Mouse (Mus musculus) kidney, postnatal 0 days (tissue): ENCODE results near the gene Parp8. TPM values are rescaled to one million over a fixed set of nuclear protein-coding genes. Genes with fewer than 3 reads are reported as not detected.

ENCODE experiments used
- ATAC-seq: fragments of 200-750 bp; cut with Nextera tagmentation; replicated peaks from 2 replicates; pipeline ENCODE4 v1.8.0; 2017; ENCODE audit warnings: low read depth, moderate number of reproducible peaks, moderate TSS enrichment, moderate library complexity; ENCODE audit not compliant: low FRiP score
- DNase-seq: peaks from one replicate; pipeline ENCODE4 v3.0.0-alpha.2; 2016; ENCODE audit warnings: low spot score
- H3K27ac ChIP-seq: fragments of 300-500 bp; sonication (generic); 2 replicates; pipeline ENCODE4 v1.5.1; 2014; ENCODE audit warnings: mild to moderate bottlenecking
- H3K27me3 ChIP-seq: fragments of 300-500 bp; sonication (generic); 2 replicates; pipeline ENCODE4 v1.6.1; 2014; ENCODE audit warnings: low read length, mixed read lengths; ENCODE audit not compliant: insufficient read depth
- H3K36me3 ChIP-seq: fragments of 300-500 bp; sonication (generic); 2 replicates; pipeline ENCODE4 v1.6.1; 2014; ENCODE audit warnings: low read length, mixed read lengths; ENCODE audit not compliant: insufficient read depth
- H3K4me1 ChIP-seq: fragments of 300-500 bp; sonication (generic); replicated peaks from 2 replicates; pipeline ENCODE4 v1.6.1; 2014; ENCODE audit warnings: antibody characterized with exemption, low read length, mixed read lengths; ENCODE audit not compliant: insufficient read depth
- H3K4me2 ChIP-seq: fragments of 300-500 bp; sonication (generic); 2 replicates; pipeline ENCODE4 v1.6.1; 2014; ENCODE audit warnings: mild to moderate bottlenecking, low read length, moderate library complexity, mixed read lengths
- H3K4me3 ChIP-seq: fragments of 300-500 bp; sonication (generic); replicated peaks from 2 replicates; pipeline ENCODE4 v1.5.1; 2014; ENCODE audit warnings: low read depth, low read length
- H3K9ac ChIP-seq: fragments of 300-500 bp; sonication (generic); 2 replicates; pipeline ENCODE4 v1.6.1; 2014; ENCODE audit warnings: low read depth, low read length
- H3K9me3 ChIP-seq: fragments of 300-500 bp; sonication (generic); replicated peaks from 2 replicates; pipeline ENCODE4 v1.6.1; 2016; ENCODE audit warnings: low read length, inconsistent platforms, mixed read lengths
- CTCF ChIP-seq: IDR thresholded peaks from 2 replicates; pipeline ENCODE4 v1.5.1; 2016; ENCODE audit warnings: antibody characterized with exemption, low read depth, mild to moderate bottlenecking, moderate library complexity
- WGBS: fragments of 180-500 bp; shearing (Covaris S2); extraction: QIAGEN DNeasy Blood & Tissue Kit; methylation state at CpG from one replicate; pipeline ENCODE4 v1.1.7; 2014; 5-methylcytosine and 5-hydroxymethylcytosine counted together
- polyA plus RNA-seq: library from polyadenylated mRNA; unstranded; fragments of >200 nt; fragmentation: Nextera tagmentation; extraction: Ambion mirVana; gene quantifications from 2 replicates; pipeline ENCODE4 v1.2.1, GENCODE M21; 2015

The Parp8 gene
- polyA plus RNA-seq, 1 experiment from 2014 or later: 11.7 TPM

GRCm38 (mm10) chr13:117043567-117043966 lies 18.2 kb upstream of the Parp8 start:
- H3K4me2 ChIP-seq: no peak overlapping the region

GRCm38 (mm10) chr13:117041021-117041420 lies 15.7 kb upstream of the Parp8 start:
- no peak for TF ChIP-seq CTCF
- ATAC-seq: no peak

More at GRCm38 (mm10) chr13:117043567-117043966, 18.2 kb upstream of the Parp8 start:
- TF ChIP-seq CTCF: no peak
- Histone ChIP-seq H3K36me3 (no peaks in the 10 kb centered on the region), H3K4me1 (no peaks in the 10 kb centered on the region), H3K27ac (no peak overlapping the region), H3K9me3 (no peaks in the 10 kb centered on the region), H3K4me3 (no peak overlapping the region), H3K9ac (no peak overlapping the region), H3K27me3 (no peaks in the 10 kb centered on the region)
- no peak for ATAC-seq
- DNase-seq: no peak

GRCm38 (mm10) chr13:117036277-117036676 lies 10.9 kb upstream of the Parp8 start:
- no peak for ATAC-seq

More at GRCm38 (mm10) chr13:117041021-117041420, 15.7 kb upstream of the Parp8 start:
- H3K36me3 ChIP-seq: no peaks in the 10 kb centered on the region
- no peak overlapping the region for H3K4me3 ChIP-seq
- H3K4me1 ChIP-seq: no peaks in the 10 kb centered on the region
- no peak overlapping the region for H3K9ac ChIP-seq
- no peak overlapping the region for H3K4me2 ChIP-seq
- no peak overlapping the region for H3K27ac ChIP-seq
- DNase-seq: no peak
- no peaks in the 10 kb centered on the region for H3K9me3 ChIP-seq
- no peaks in the 10 kb centered on the region for H3K27me3 ChIP-seq

GRCm38 (mm10) chr13:117035121-117035520 lies 9.8 kb upstream of the Parp8 start:
- Histone ChIP-seq H3K9ac (no peak overlapping the region), H3K4me2 (no peak overlapping the region), H3K4me1 (no peaks in the 10 kb centered on the region), H3K36me3 (no peaks in the 10 kb centered on the region), H3K9me3 (no peaks in the 10 kb centered on the region), H3K27me3 (no peaks in the 10 kb centered on the region), H3K27ac (no peak overlapping the region), H3K4me3 (no peak overlapping the region)
- ATAC-seq (no peak), DNase-seq (no peak)
- WGBS: 56% methylated on average over 2 of the region's 2 CpGs
- no peak for TF ChIP-seq CTCF

More at GRCm38 (mm10) chr13:117036277-117036676, 10.9 kb upstream of the Parp8 start:
- no peak overlapping the region for H3K4me3 ChIP-seq
- H3K9me3 ChIP-seq: no peaks in the 10 kb centered on the region
- no peaks in the 10 kb centered on the region for H3K27me3 ChIP-seq
- 90% methylated on average over 5 of the region's 5 CpGs for WGBS
- no peaks in the 10 kb centered on the region for H3K36me3 ChIP-seq
- H3K9ac ChIP-seq: no peak overlapping the region
- no peaks in the 10 kb centered on the region for H3K4me1 ChIP-seq
- H3K27ac ChIP-seq: no peak overlapping the region
- no peak for TF ChIP-seq CTCF
- no peak for DNase-seq
- no peak overlapping the region for H3K4me2 ChIP-seq

- no peaks in the 10 kb centered on the region for H3K9me3 ChIP-seq
- 82% methylated on average over 1 of the region's 1 CpGs for WGBS
- no peak for ATAC-seq
Measured at GRCm38 (mm10) chr13:117034676-117035075, 9.3 kb upstream of the Parp8 start.

GRCm38 (mm10) chr13:117033676-117034308 lies 8.5 kb upstream of the Parp8 start:
- WGBS: 72% methylated on average over 5 of the region's 5 CpGs
- DNase-seq (no peak), ATAC-seq (no peak)
- Histone ChIP-seq H3K4me3 (no peak overlapping the region), H3K9ac (no peak overlapping the region), H3K27ac (no peak overlapping the region), H3K36me3 (no peaks in the 10 kb centered on the region), H3K4me2 (no peak overlapping the region), H3K27me3 (no peaks in the 10 kb centered on the region), H3K9me3 (no peaks in the 10 kb centered on the region), H3K4me1 (no peaks in the 10 kb centered on the region)
- TF ChIP-seq CTCF: no peak

More at GRCm38 (mm10) chr13:117034676-117035075, 9.3 kb upstream of the Parp8 start:
- Histone ChIP-seq H3K4me2 (no peak overlapping the region), H3K4me1 (no peaks in the 10 kb centered on the region), H3K27me3 (no peaks in the 10 kb centered on the region), H3K9ac (no peak overlapping the region), H3K4me3 (no peak overlapping the region), H3K36me3 (no peaks in the 10 kb centered on the region), H3K27ac (no peak overlapping the region)
- DNase-seq: no peak
- no peak for TF ChIP-seq CTCF

GRCm38 (mm10) chr13:117032402-117032801 lies 7.1 kb upstream of the Parp8 start:
- no peak for TF ChIP-seq CTCF
- DNase-seq (no peak), ATAC-seq (no peak)
- Histone ChIP-seq H3K4me1 (no peaks in the 10 kb centered on the region), H3K9ac (no peak overlapping the region), H3K4me2 (no peak overlapping the region), H3K27me3 (no peaks in the 10 kb centered on the region), H3K9me3 (no peaks in the 10 kb centered on the region), H3K36me3 (no peaks in the 10 kb centered on the region), H3K27ac (no peak overlapping the region), H3K4me3 (no peak overlapping the region)
- WGBS: 97% methylated on average over 1 of the region's 1 CpGs
